Mouse (Mus musculus): Measurements from ENCODE around the gene Scamp4.
A peak's percentile ranks its signal among the peaks of the same experiment; 100 is the strongest.

Scamp4 gene

DNA sequence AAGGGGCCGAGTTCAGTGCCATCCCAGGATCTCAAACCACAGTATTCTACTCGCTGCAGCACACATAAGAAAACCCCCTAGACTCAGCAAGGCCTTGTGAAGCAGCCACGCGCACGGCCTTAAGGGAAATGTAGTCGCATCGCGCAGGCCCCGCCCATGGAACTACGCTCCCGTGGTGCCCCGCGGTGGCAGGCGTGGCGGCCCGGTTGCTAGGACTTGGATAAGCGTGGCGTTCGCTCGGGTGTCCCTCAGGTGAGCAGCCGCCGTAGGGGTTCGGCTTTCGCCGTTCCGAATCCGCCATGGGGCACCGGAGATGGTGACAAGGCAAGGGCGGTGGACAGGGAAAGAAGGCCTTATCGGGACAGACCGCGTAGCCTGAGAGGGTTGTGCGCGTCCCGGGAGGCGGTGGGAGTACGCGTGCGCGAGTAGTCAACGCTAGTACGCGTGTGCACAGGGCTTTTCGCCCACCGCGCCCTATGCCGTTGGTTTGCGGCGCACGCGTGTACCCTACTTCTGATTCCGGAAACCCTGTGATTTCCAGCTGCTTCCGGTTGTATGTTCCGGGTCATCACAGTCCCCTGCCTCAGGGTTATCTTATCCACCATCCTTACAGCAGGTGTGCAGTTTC is at the start of gene Scamp4, which contains the start of gene Adat3:
Gene Scamp4, plus strand, starts transcription at position 175 of the 628 bp plus-strand sequence.
Gene Adat3, plus strand, starts transcription at position 183 of the 628 bp plus-strand sequence.
- peak; percentile 92 to 97 for DNase-seq (ENCODE audit: low spot score in 2 of 2)

- no peak for DNase-seq (ENCODE audit: low spot score in 2 of 2)
Measured at GRCm38 (mm10) chr10:80553575-80553974, 49.1 kb upstream of the Scamp4 start.

- DNase-seq (ENCODE audit: low spot score in 2 of 2) = no peak
Measured at GRCm38 (mm10) chr10:80553997-80554396, 48.7 kb upstream of the Scamp4 start.

DNA sequence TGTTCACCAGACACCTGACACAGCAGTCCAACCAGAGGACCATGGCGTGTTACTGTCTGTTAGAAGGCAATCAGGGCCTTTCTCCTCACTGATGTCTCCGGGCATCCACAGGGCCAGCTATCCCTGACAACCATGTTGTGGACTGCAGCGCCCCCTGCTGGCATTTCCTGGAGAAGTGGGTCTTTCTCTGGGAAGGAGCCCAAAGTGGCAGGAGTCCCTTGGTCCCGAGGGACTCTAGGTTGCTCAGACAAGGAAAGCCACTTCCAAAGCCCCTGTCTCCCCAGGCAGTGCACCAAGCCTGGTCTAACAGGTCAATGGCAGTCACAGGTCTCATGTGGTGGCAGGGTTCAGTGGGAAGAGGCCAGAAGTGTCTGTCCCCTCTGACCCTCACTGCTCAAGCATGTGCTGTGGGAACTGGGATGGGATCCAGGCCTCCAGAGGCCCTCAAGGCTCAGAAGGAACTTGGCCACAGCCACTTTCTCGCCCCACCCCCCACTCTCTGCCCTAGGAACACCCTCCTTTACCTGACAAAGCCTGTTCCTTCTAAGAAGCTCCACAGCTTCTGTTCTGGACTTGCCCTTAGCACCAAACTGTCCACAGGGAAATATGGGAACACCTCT is 45.2 kb upstream of the Scamp4 start:
- DNase-seq (ENCODE audit: low spot score in 2 of 2) = peak in 1 of 2 experiments; percentile 77

GRCm38 (mm10) chr10:80559431-80559830 is 43.2 kb upstream of the Scamp4 start:
- no peak for DNase-seq (ENCODE audit: low spot score in 2 of 2)

- DNase-seq (ENCODE audit: low spot score in 2 of 2) = no peak
Measured at GRCm38 (mm10) chr10:80560621-80561020, 42.1 kb upstream of the Scamp4 start.

GRCm38 (mm10) chr10:80561116-80561944 is 41.3 kb upstream of the Scamp4 start, which contains the start of gene Rexo1:
TSS of gene Rexo1 (minus strand) at chr10:80561560.
- peak; percentile 81 to 95 for DNase-seq (ENCODE audit: low spot score in 2 of 2)

DNA sequence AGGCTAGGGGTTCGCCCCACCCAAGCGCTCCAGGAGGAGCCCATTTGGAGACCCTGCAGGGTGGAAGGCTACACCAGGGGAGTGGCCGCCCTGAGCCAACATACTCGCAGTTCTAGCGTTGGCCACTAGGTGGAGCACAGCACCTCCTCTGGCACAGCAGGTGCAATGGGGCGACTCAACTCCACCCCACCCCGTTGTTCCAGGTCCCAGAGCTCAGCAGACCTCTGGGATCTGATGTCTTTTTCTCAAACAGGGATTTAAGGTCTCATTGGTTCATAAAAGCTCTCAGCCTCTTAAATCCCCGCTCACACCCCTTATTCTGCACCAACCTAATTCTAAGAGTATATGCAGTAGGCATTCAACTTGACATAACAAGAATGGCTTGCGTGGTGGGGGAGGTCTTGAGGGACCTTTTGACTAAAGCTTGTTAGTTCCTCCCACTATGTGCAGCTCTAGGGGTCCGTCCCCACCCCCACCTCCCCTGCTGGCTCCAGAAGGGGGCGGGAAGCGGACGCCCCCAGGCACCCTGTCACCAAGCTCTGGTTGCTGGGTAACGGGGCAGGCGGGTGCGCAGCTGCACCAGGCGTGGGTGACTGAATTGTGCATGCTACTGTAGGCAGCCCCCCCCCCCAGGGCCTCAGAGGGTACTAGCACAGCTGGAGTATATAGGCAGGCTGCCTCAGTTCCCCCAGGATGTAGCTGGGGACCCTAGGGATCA is 36.1 kb upstream of the Scamp4 start:
- DNase-seq (ENCODE audit: low spot score in 2 of 2) = peak; percentile 75 to 91

DNA sequence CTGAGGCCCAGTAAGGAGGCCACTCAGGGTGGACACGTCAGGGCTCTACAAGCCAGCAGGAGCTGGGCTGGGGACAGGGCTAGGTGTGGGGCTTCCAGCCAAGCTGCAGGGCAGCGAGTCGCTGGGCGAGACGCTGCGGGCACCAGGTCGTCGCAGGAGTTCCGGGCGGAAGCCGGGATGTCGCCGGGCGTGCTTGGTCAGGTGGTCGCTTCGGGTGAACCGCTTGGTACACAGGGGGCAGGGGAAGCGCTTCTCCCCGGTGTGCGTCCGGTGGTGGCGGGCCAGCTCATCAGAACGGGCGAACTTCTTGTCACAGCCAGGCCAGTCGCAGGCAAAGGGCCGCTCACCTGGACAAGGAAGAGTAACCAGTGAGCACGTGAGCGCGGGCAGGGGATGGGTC is 33.8 kb upstream of the Scamp4 start:
- no peak for DNase-seq (ENCODE audit: low spot score in 2 of 2)

GRCm38 (mm10) chr10:80569664-80570066 is 33.0 kb upstream of the Scamp4 start:
- DNase-seq (ENCODE audit: low spot score in 2 of 2) = no peak

DNA sequence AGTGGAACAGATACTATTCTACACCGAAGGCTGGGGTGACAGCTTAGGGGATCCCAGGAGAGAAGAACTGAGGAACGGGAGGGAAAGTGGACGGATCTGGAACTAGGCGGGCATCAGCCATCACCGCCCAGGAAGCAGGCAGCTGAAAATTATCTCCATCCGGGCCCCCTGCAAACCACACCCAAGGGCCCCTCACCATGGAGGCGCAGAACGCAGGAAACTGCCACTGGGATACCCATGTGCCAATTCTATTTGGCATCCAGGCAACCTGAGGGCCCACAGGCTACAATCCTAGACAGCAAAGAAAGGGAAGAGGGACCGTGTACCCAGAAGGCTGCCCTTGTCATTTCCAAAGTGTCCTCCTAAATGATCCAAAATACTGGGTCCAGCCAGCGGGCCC is 32.3 kb upstream of the Scamp4 start:
- DNase-seq (ENCODE audit: low spot score in 2 of 2) = no peak

DNA sequence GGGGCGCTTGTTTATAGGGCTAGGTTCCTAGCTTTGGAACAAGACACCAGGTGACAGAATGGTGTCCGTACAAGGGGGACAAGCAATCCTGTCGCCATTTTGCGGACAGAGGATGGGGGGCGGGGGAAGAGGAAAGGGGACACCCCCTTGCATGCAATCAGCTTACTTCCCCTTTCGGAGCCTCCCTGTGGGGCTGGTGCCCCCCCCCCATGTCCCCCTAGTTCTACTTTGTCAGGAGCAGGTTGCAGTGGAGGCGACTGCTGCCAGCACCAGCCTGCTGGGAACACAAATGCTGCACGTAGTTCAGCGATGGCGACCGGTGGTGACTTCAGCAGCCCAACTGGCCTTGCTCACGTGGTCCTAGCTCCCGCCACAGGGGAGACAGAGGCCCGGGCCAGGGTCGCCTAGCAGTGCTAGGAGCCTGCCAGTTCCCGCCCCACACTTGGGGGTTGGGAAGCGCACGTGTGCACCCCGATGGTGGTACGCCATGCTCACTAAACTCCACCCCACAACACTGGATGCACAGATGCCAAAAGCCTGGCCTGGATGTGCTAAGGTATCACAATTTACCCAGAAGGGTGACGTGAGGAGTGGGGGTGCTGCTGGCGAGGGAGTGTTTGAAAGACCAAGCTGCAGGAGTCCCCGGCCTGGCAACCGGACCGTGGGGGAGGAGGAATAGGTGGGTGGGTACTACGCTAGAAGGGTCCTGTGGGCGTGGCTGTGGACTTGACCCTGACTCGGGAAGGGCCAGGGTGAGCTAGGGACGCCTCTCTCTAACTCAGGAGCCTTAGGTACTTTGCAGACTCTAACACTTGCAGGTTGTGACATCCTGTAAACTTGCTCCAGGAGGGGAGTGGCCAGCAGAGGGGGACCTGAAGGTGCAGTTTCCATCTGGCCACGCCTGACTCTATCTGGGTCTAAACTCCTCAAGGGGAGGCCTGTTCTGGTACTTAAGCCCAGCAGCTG is 31.5 kb upstream of the Scamp4 start:
- no peak for DNase-seq (ENCODE audit: low spot score in 2 of 2)

- no peak for DNase-seq (ENCODE audit: low spot score in 2 of 2)
Measured at GRCm38 (mm10) chr10:80572477-80572876, 30.2 kb upstream of the Scamp4 start.

DNA sequence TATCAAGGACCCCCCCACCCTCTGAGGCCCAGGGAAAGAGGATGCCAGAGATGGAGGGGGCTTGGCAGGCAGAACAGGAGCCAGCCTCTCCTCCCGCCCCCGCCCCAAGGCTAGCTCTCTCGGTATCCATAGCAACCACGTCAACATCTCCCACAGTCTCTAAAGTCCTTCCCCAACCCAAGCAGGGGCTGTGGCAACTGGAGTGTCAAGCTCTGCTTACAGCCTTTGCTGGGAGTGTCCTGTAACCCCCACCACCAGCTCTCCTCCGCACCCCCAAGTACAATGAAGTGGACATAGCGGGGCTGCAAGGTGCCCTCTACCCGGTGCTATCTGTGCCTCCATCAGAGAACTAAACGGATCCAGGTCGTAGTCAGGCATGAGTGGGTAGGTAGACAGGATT is 28.7 kb upstream of the Scamp4 start:
- peak in 1 of 2 experiments; percentile 58 for DNase-seq (ENCODE audit: low spot score in 2 of 2)

GRCm38 (mm10) chr10:80574896-80575295 is 27.8 kb upstream of the Scamp4 start:
- no peak for DNase-seq (ENCODE audit: low spot score in 2 of 2)

DNA sequence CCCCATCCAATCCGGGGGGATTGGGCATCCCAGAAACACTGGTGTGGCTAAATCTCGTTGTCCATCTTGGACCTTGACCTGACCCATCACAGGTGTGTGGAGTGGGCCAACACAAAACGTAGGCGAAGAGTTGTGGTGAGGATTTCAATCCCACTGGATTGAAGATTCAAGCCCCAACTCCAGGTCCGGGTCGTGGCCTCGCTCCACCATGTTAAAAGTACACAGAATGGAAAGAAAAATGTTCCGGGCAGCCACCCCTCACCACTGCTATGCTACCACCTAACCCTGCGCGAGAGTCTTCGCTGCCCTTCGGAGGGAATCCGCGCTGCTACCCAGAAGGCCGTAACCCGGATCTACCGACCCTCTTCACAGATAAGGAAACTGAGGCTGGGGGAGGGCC is 26.7 kb upstream of the Scamp4 start:
- DNase-seq (ENCODE audit: low spot score in 2 of 2) = no peak

- peak in 1 of 2 experiments; percentile 58 for DNase-seq (ENCODE audit: low spot score in 2 of 2)
Measured at GRCm38 (mm10) chr10:80576351-80577194, 26.1 kb upstream of the Scamp4 start.

GRCm38 (mm10) chr10:80577195-80578130 is 25.2 kb upstream of the Scamp4 start, which contains the start of gene Klf16:
TSS of gene Klf16 (minus strand) at chr10:80577321.
- DNase-seq (ENCODE audit: low spot score in 2 of 2) = peak; percentile 93 to 96
